Mouse (Mus musculus) kidney, postnatal 0 days (tissue): Measurements from ENCODE around the gene Tcea2. TPM values are rescaled to one million over a fixed set of nuclear protein-coding genes. Genes with fewer than 3 reads are reported as not detected.
A peak's percentile ranks its signal among the peaks of the same experiment; 100 is the strongest.

Experiments
- ATAC-seq: fragments of 200-750 bp; cut with Nextera tagmentation; replicated peaks from 2 replicates; pipeline ENCODE4 v1.8.0; 2017; ENCODE audit warnings: low read depth, moderate number of reproducible peaks, moderate TSS enrichment, moderate library complexity; ENCODE audit not compliant: low FRiP score
- DNase-seq: peaks from one replicate; pipeline ENCODE4 v3.0.0-alpha.2; 2016; ENCODE audit warnings: low spot score
- H3K27ac ChIP-seq: fragments of 300-500 bp; sonication (generic); 2 replicates; pipeline ENCODE4 v1.5.1; 2014; ENCODE audit warnings: mild to moderate bottlenecking
- H3K27me3 ChIP-seq: fragments of 300-500 bp; sonication (generic); 2 replicates; pipeline ENCODE4 v1.6.1; 2014; ENCODE audit warnings: low read length, mixed read lengths; ENCODE audit not compliant: insufficient read depth
- H3K36me3 ChIP-seq: fragments of 300-500 bp; sonication (generic); 2 replicates; pipeline ENCODE4 v1.6.1; 2014; ENCODE audit warnings: low read length, mixed read lengths; ENCODE audit not compliant: insufficient read depth
- H3K4me1 ChIP-seq: fragments of 300-500 bp; sonication (generic); replicated peaks from 2 replicates; pipeline ENCODE4 v1.6.1; 2014; ENCODE audit warnings: antibody characterized with exemption, low read length, mixed read lengths; ENCODE audit not compliant: insufficient read depth
- H3K4me2 ChIP-seq: fragments of 300-500 bp; sonication (generic); 2 replicates; pipeline ENCODE4 v1.6.1; 2014; ENCODE audit warnings: mild to moderate bottlenecking, low read length, moderate library complexity, mixed read lengths
- H3K4me3 ChIP-seq: fragments of 300-500 bp; sonication (generic); replicated peaks from 2 replicates; pipeline ENCODE4 v1.5.1; 2014; ENCODE audit warnings: low read depth, low read length
- H3K9ac ChIP-seq: fragments of 300-500 bp; sonication (generic); 2 replicates; pipeline ENCODE4 v1.6.1; 2014; ENCODE audit warnings: low read depth, low read length
- H3K9me3 ChIP-seq: fragments of 300-500 bp; sonication (generic); replicated peaks from 2 replicates; pipeline ENCODE4 v1.6.1; 2016; ENCODE audit warnings: low read length, inconsistent platforms, mixed read lengths
- CTCF ChIP-seq: IDR thresholded peaks from 2 replicates; pipeline ENCODE4 v1.5.1; 2016; ENCODE audit warnings: antibody characterized with exemption, low read depth, mild to moderate bottlenecking, moderate library complexity
- WGBS: fragments of 180-500 bp; shearing (Covaris S2); extraction: QIAGEN DNeasy Blood & Tissue Kit; methylation state at CpG from one replicate; pipeline ENCODE4 v1.1.7; 2014; 5-methylcytosine and 5-hydroxymethylcytosine counted together
- polyA plus RNA-seq: library from polyadenylated mRNA; unstranded; fragments of >200 nt; fragmentation: Nextera tagmentation; extraction: Ambion mirVana; gene quantifications from 2 replicates; pipeline ENCODE4 v1.2.1, GENCODE M21; 2015

The Tcea2 gene
- polyA plus RNA-seq, 1 experiment from 2014 or later, result 23.4 TPM

- ATAC-seq (no peak), DNase-seq (no peak)
Measured at GRCm38 (mm10) chr2:181648926-181649325, 31.2 kb upstream of the Tcea2 start.

GRCm38 (mm10) chr2:181653065-181653464 lies 27.0 kb upstream of the Tcea2 start:
- DNase-seq (no peak), ATAC-seq (no peak)
- Histone ChIP-seq H3K4me1 (no peaks in the 10 kb centered on the region), H3K9ac (no peak overlapping the region), H3K27me3 (no peaks in the 10 kb centered on the region), H3K4me2 (no peak overlapping the region), H3K36me3 (peaks cover 61% of the 10 kb centered on the region), H3K9me3 (no peaks in the 10 kb centered on the region), H3K27ac (no peak overlapping the region), H3K4me3 (no peak overlapping the region)
- no peak for TF ChIP-seq CTCF

More at GRCm38 (mm10) chr2:181648926-181649325, 31.2 kb upstream of the Tcea2 start:
- WGBS, result 96% methylated on average over 10 of the region's 10 CpGs
- Histone ChIP-seq H3K4me2 (no peak overlapping the region), H3K36me3 (peaks cover 75% of the 10 kb centered on the region), H3K27ac (no peak overlapping the region), H3K4me3 (no peak overlapping the region), H3K9me3 (no peaks in the 10 kb centered on the region), H3K9ac (no peak overlapping the region), H3K27me3 (no peaks in the 10 kb centered on the region), H3K4me1 (no peaks in the 10 kb centered on the region)
- no peak for TF ChIP-seq CTCF

- no peaks in the 10 kb centered on the region for H3K4me1 ChIP-seq
- peaks cover 57% of the 10 kb centered on the region for H3K36me3 ChIP-seq
- H3K4me2 ChIP-seq, result no peak overlapping the region
- WGBS, result 91% methylated on average over 1 of the region's 1 CpGs
- no peak overlapping the region for H3K9ac ChIP-seq
- H3K27me3 ChIP-seq, result no peaks in the 10 kb centered on the region
- TF ChIP-seq CTCF, result no peak
- no peak for ATAC-seq
- H3K27ac ChIP-seq, result no peak overlapping the region
- no peaks in the 10 kb centered on the region for H3K9me3 ChIP-seq
- DNase-seq, result no peak
- no peak overlapping the region for H3K4me3 ChIP-seq
Measured at GRCm38 (mm10) chr2:181653523-181653922, 26.6 kb upstream of the Tcea2 start.

- H3K4me3 ChIP-seq, result no peak within 1 kb of the TSS
- TF ChIP-seq CTCF, result no peak
- peaks cover 34% of the 10 kb centered on the region for H3K36me3 ChIP-seq
- no peak within 1 kb of the TSS for H3K9ac ChIP-seq
- no peak within 1 kb of the TSS for H3K27ac ChIP-seq
- ATAC-seq (no peak), DNase-seq (no peak)
- H3K9me3 ChIP-seq, result no peaks in the 10 kb centered on the region
- H3K4me1 ChIP-seq, result no peaks in the 10 kb centered on the region
- H3K4me2 ChIP-seq, result no peak within 1 kb of the TSS
- H3K27me3 ChIP-seq, result no peaks in the 10 kb centered on the region
- 63% methylated on average over 3 of the region's 3 CpGs for WGBS
Measured at GRCm38 (mm10) chr2:181656734-181657133, 23.4 kb upstream of the Tcea2 start, which contains the start of gene Gm29797. TSS of gene Gm29797 (plus strand) at chr2:181657034.

GRCm38 (mm10) chr2:181657441-181657840 lies 22.7 kb upstream of the Tcea2 start:
- H3K36me3 ChIP-seq, result peaks cover 27% of the 10 kb centered on the region
- H3K4me1 ChIP-seq, result no peaks in the 10 kb centered on the region
- no peaks in the 10 kb centered on the region for H3K9me3 ChIP-seq
- H3K4me3 ChIP-seq, result no peak overlapping the region
- H3K27ac ChIP-seq, result no peak overlapping the region
- no peaks in the 10 kb centered on the region for H3K27me3 ChIP-seq
- ATAC-seq, result no peak
- no peak overlapping the region for H3K9ac ChIP-seq
- WGBS, result 39% methylated on average over 2 of the region's 2 CpGs
- TF ChIP-seq CTCF, result no peak
- peak; percentile 33 for DNase-seq
- H3K4me2 ChIP-seq, result no peak overlapping the region

GRCm38 (mm10) chr2:181658528-181658927 lies 21.6 kb upstream of the Tcea2 start:
- no peak overlapping the region for H3K4me2 ChIP-seq
- no peaks in the 10 kb centered on the region for H3K27me3 ChIP-seq
- no peaks in the 10 kb centered on the region for H3K4me1 ChIP-seq
- H3K27ac ChIP-seq, result no peak overlapping the region
- TF ChIP-seq CTCF, result no peak
- H3K4me3 ChIP-seq, result no peak overlapping the region
- no peaks in the 10 kb centered on the region for H3K9me3 ChIP-seq
- ATAC-seq, result no peak
- H3K36me3 ChIP-seq, result peaks cover 16% of the 10 kb centered on the region
- no peak overlapping the region for H3K9ac ChIP-seq
- 85% methylated on average over 7 of the region's 7 CpGs for WGBS
- no peak for DNase-seq

- 42% methylated on average over 17 of the region's 17 CpGs for WGBS
- H3K4me2 ChIP-seq, result peak overlapping the region; percentile 16; the same call in 1 of the 2 replicates
- no peaks in the 10 kb centered on the region for H3K27me3 ChIP-seq
- no peaks in the 10 kb centered on the region for H3K9me3 ChIP-seq
- DNase-seq (peak; percentile 69), ATAC-seq (peak; percentile 34)
- no peak for TF ChIP-seq CTCF
- peaks cover 12% of the 10 kb centered on the region; the same call in 1 of the 2 replicates for H3K36me3 ChIP-seq
- H3K27ac ChIP-seq, result 0 out of 2 replicates have a peak overlapping the region, but pooled peaks have one; percentile 2
- no peak overlapping the region for H3K9ac ChIP-seq
- H3K4me3 ChIP-seq, result no peak overlapping the region
- H3K4me1 ChIP-seq, result no peaks in the 10 kb centered on the region
Measured at GRCm38 (mm10) chr2:181658930-181659555, 21.1 kb upstream of the Tcea2 start.
